Mouse (Mus musculus) spleen, postnatal 10 days (tissue): ENCODE data around the gene AC170998.1.
A peak's percentile ranks its signal among the peaks of the same experiment; 100 is the strongest.

Experiments used
- DNase-seq, 2 experiments: peaks; one replicate each; pipeline ENCODE4 v3.0.0; 2021 to 2022; ENCODE audit warnings: low spot score in 2 of 2

Gene AC170998.1

GRCm38 (mm10) chr17:28725783-28726182 is at the start of gene AC170998.1:
Gene AC170998.1 (plus strand): TSS chr17:28726083.
- DNase-seq = no peak

- DNase-seq = no peak
Observed at GRCm38 (mm10) chr17:28682311-28683084, 43.4 kb upstream of the AC170998.1 start.

GRCm38 (mm10) chr17:28683601-28684000 is 42.3 kb upstream of the AC170998.1 start:
- DNase-seq = no peak

- DNase-seq = no peak
Observed at GRCm38 (mm10) chr17:28684631-28685030, 41.3 kb upstream of the AC170998.1 start.

GRCm38 (mm10) chr17:28687354-28687753 is 38.5 kb upstream of the AC170998.1 start:
- DNase-seq = no peak

- DNase-seq = peak; percentile 60 to 63
Observed at GRCm38 (mm10) chr17:28689586-28690283, 36.1 kb upstream of the AC170998.1 start, which contains the start of gene Slc26a8. Gene Slc26a8 (minus strand): TSS chr17:28690233.

GRCm38 (mm10) chr17:28690776-28691686 is 34.9 kb upstream of the AC170998.1 start, which contains the start of gene Mapk14:
Gene Mapk14 (plus strand): TSS chr17:28691329.
- DNase-seq = peak; percentile 98 to 99

- peak; percentile 73 to 74 for DNase-seq
Observed at GRCm38 (mm10) chr17:28691687-28692340, 34.1 kb upstream of the AC170998.1 start.

GRCm38 (mm10) chr17:28692341-28692710 is 33.6 kb upstream of the AC170998.1 start:
- peak; percentile 48 to 69 for DNase-seq

- DNase-seq = no peak
Observed at GRCm38 (mm10) chr17:28693086-28693485, 32.8 kb upstream of the AC170998.1 start.

- no peak for DNase-seq
Observed at GRCm38 (mm10) chr17:28694078-28694477, 31.8 kb upstream of the AC170998.1 start.

- no peak for DNase-seq
Observed at GRCm38 (mm10) chr17:28694832-28695231, 31.1 kb upstream of the AC170998.1 start.

GRCm38 (mm10) chr17:28696641-28697040 is 29.2 kb upstream of the AC170998.1 start:
- no peak for DNase-seq

GRCm38 (mm10) chr17:28697290-28698195 is 28.3 kb upstream of the AC170998.1 start:
- DNase-seq = peak in 1 of 2 experiments; percentile 50

GRCm38 (mm10) chr17:28698245-28698644 is 27.6 kb upstream of the AC170998.1 start:
- no peak for DNase-seq

GRCm38 (mm10) chr17:28698672-28699071 is 27.2 kb upstream of the AC170998.1 start:
- DNase-seq = no peak

- DNase-seq = no peak
Observed at GRCm38 (mm10) chr17:28699789-28700188, 26.1 kb upstream of the AC170998.1 start.

- no peak for DNase-seq
Observed at GRCm38 (mm10) chr17:28701171-28701570, 24.7 kb upstream of the AC170998.1 start.

- no peak for DNase-seq
Observed at GRCm38 (mm10) chr17:28701737-28702136, 24.1 kb upstream of the AC170998.1 start.

GRCm38 (mm10) chr17:28702646-28703045 is 23.2 kb upstream of the AC170998.1 start:
- DNase-seq = no peak
